Mouse (Mus musculus) right cerebral cortex, postnatal 14 days (tissue): ENCODE data around the gene Avil.

ENCODE experiments used
- DNase-seq: peaks from one replicate; pipeline ENCODE4 v3.0.0; 2022

Avil gene

GRCm38 (mm10) chr10:126981746-126982145 is 18.8 kb upstream of the Avil start:
- no peak for DNase-seq

GRCm38 (mm10) chr10:126983193-126983725 is 17.2 kb upstream of the Avil start:
- DNase-seq: no peak

- peak; percentile 51 for DNase-seq
These were observed 16.1 kb upstream of the Avil start for GRCm38 (mm10) chr10:126984189-126985004.

GRCm38 (mm10) chr10:126985127-126985526 is 15.4 kb upstream of the Avil start:
- no peak for DNase-seq

- DNase-seq: no peak
These were observed 14.9 kb upstream of the Avil start for GRCm38 (mm10) chr10:126985579-126985978.

- peak; percentile 65 for DNase-seq
These were observed 14.0 kb upstream of the Avil start for GRCm38 (mm10) chr10:126986541-126986961.

GRCm38 (mm10) chr10:126987183-126988118 is 13.1 kb upstream of the Avil start:
- no peak for DNase-seq

- DNase-seq: no peak
These were observed 11.9 kb upstream of the Avil start for GRCm38 (mm10) chr10:126988513-126989165.

GRCm38 (mm10) chr10:126990313-126991056 is 10.0 kb upstream of the Avil start:
- peak; percentile 91 for DNase-seq

- no peak for DNase-seq
These were observed 8.8 kb upstream of the Avil start for GRCm38 (mm10) chr10:126991676-126992075.

- no peak for DNase-seq
These were observed 6.9 kb upstream of the Avil start for GRCm38 (mm10) chr10:126993621-126994020.

GRCm38 (mm10) chr10:126997340-126998113 is 3.0 kb upstream of the Avil start:
- peak; percentile 32 for DNase-seq

- no peak for DNase-seq
These were observed 788 bp downstream of the Avil start for GRCm38 (mm10) chr10:127001297-127001696.

GRCm38 (mm10) chr10:127002056-127002455 is 1.5 kb downstream of the Avil start:
- no peak for DNase-seq

- no peak for DNase-seq
These were observed 2.3 kb downstream of the Avil start for GRCm38 (mm10) chr10:127002765-127003164.

- DNase-seq: no peak
These were observed 2.8 kb downstream of the Avil start for GRCm38 (mm10) chr10:127003334-127003733.

- DNase-seq: no peak
These were observed 3.3 kb downstream of the Avil start for GRCm38 (mm10) chr10:127003806-127004205.

- no peak for DNase-seq
These were observed 16.0 kb downstream of the Avil start for GRCm38 (mm10) chr10:127016488-127016887.

GRCm38 (mm10) chr10:127017071-127017470 is 16.6 kb downstream of the Avil start:
- no peak for DNase-seq

- no peak for DNase-seq
These were observed 17.9 kb downstream of the Avil start for GRCm38 (mm10) chr10:127018422-127018821.
